Mouse (Mus musculus): ENCODE results near the gene Akr7a5.

Gene Akr7a5

GRCm38 (mm10) chr4:139310171-139310898, at the start of gene Akr7a5, which contains the start of gene Pqlc2:
Akr7a5 (plus strand) TSS chr4:139310744.
Pqlc2 (minus strand) TSS chr4:139310708.
- peak; percentile 87 to 98 for DNase-seq (ENCODE audit: low spot score in 2 of 2)

- DNase-seq (ENCODE audit: low spot score in 2 of 2): no peak
Observed at GRCm38 (mm10) chr4:139262981-139263380, 47.6 kb upstream of the Akr7a5 start.

GRCm38 (mm10) chr4:139265783-139266499, 44.6 kb upstream of the Akr7a5 start:
- DNase-seq (ENCODE audit: low spot score in 2 of 2): no peak

GRCm38 (mm10) chr4:139266500-139266865, 44.1 kb upstream of the Akr7a5 start:
- DNase-seq (ENCODE audit: low spot score in 2 of 2): no peak

GRCm38 (mm10) chr4:139267335-139267734, 43.2 kb upstream of the Akr7a5 start:
- DNase-seq (ENCODE audit: low spot score in 2 of 2): no peak

- no peak for DNase-seq (ENCODE audit: low spot score in 2 of 2)
Observed at GRCm38 (mm10) chr4:139268242-139268641, 42.3 kb upstream of the Akr7a5 start.

- DNase-seq (ENCODE audit: low spot score in 2 of 2): no peak
Observed at GRCm38 (mm10) chr4:139270168-139270567, 40.4 kb upstream of the Akr7a5 start.

- no peak for DNase-seq (ENCODE audit: low spot score in 2 of 2)
Observed at GRCm38 (mm10) chr4:139271562-139271961, 39.0 kb upstream of the Akr7a5 start.

- DNase-seq (ENCODE audit: low spot score in 2 of 2): no peak
Observed at GRCm38 (mm10) chr4:139272951-139273680, 37.4 kb upstream of the Akr7a5 start.

GRCm38 (mm10) chr4:139274573-139274972, 36.0 kb upstream of the Akr7a5 start:
- no peak for DNase-seq (ENCODE audit: low spot score in 2 of 2)

GRCm38 (mm10) chr4:139276411-139276810, 34.1 kb upstream of the Akr7a5 start:
- DNase-seq (ENCODE audit: low spot score in 2 of 2): no peak

- no peak for DNase-seq (ENCODE audit: low spot score in 2 of 2)
Observed at GRCm38 (mm10) chr4:139280530-139280929, 30.0 kb upstream of the Akr7a5 start.

- DNase-seq (ENCODE audit: low spot score in 2 of 2): no peak
Observed at GRCm38 (mm10) chr4:139281791-139282345, 28.7 kb upstream of the Akr7a5 start.

- no peak for DNase-seq (ENCODE audit: low spot score in 2 of 2)
Observed at GRCm38 (mm10) chr4:139282955-139283417, 27.6 kb upstream of the Akr7a5 start.

- DNase-seq (ENCODE audit: low spot score in 2 of 2): no peak
Observed at GRCm38 (mm10) chr4:139284877-139285276, 25.7 kb upstream of the Akr7a5 start.

- no peak for DNase-seq (ENCODE audit: low spot score in 2 of 2)
Observed at GRCm38 (mm10) chr4:139286234-139286633, 24.3 kb upstream of the Akr7a5 start.

- DNase-seq (ENCODE audit: low spot score in 2 of 2): peak in 1 of 2 experiments; percentile 92
Observed at GRCm38 (mm10) chr4:139287122-139287863, 23.3 kb upstream of the Akr7a5 start.

- peak in 1 of 2 experiments; percentile 62 for DNase-seq (ENCODE audit: low spot score in 2 of 2)
Observed at GRCm38 (mm10) chr4:139289017-139289416, 21.5 kb upstream of the Akr7a5 start.

- no peak for DNase-seq (ENCODE audit: low spot score in 2 of 2)
Observed at GRCm38 (mm10) chr4:139291099-139291498, 19.4 kb upstream of the Akr7a5 start.

- DNase-seq (ENCODE audit: low spot score in 2 of 2): no peak
Observed at GRCm38 (mm10) chr4:139292038-139292437, 18.5 kb upstream of the Akr7a5 start.

- no peak for DNase-seq (ENCODE audit: low spot score in 2 of 2)
Observed at GRCm38 (mm10) chr4:139297566-139297965, 13.0 kb upstream of the Akr7a5 start.
